Comparison of ENCODE assay signal across 26 mouse cellular contexts in genomic region chr2:73396828-73397325, GRCm38 (mm10). TPM values are rescaled to one million over a fixed set of nuclear protein-coding genes. Genes with fewer than 3 reads are reported as not detected.
A peak's percentile ranks its signal among the peaks of the same experiment; 100 is the strongest.
DNase-seq lines count a peak whose midpoint lies in the region; ATAC-seq and TF ChIP-seq lines count a peak whose summit lies in the region.
"Had no signal": no experiment of that assay in that cellular context is flagged by ENCODE, and none has a peak within 500 bp of the region (broad histone marks: within the 10 kb centered on the region; RNA-seq: fewer than 3 reads in every experiment).

No protein-coding gene starts in this region.

- no peak overlapping the region for H3K9ac ChIP-seq in lung, postnatal 0 days (replicated peaks; ENCODE audit: low read depth)
- no peak overlapping the region for H3K9ac ChIP-seq in forebrain, embryonic 14.5 days (ENCODE audit: low read length)
- H3K9ac ChIP-seq: embryonic facial prominence, embryonic 13.5 days; forebrain, embryonic 15.5 days; hindbrain, embryonic 14.5 days; limb, embryonic 12.5 days; liver, postnatal 0 days; midbrain, embryonic 12.5 days had no signal

- DNase-seq in lung, postnatal 0 days (ENCODE audit: low spot score), result peak; percentile 29
- no peak for DNase-seq in lung, adult 2 months
- peak; percentile 46 for DNase-seq in 416B (ENCODE audit: low read depth)
- DNase-seq in forebrain, embryonic 14.5 days (ENCODE audit: low spot score), result no peak
- DNase-seq in adrenal gland, postnatal 25 days, result no peak
- no peak for DNase-seq in layer of hippocampus, adult 9-11 months
- DNase-seq: cerebellum, adult 18-20 months; cerebellum, postnatal 14 days; embryo, embryonic 11 days; heart, adult 2 months; heart, postnatal 36 days; kidney, adult 18-20 months; layer of hippocampus, postnatal 36 days; liver, postnatal 0 days; right cerebral cortex, postnatal 25 days; spleen, adult 18-20 months had no signal

- no peak for TF ChIP-seq POLR2A in lung, adult 2 months (IDR thresholded peaks at IDR 0.05; ENCODE audit: borderline replicate concordance, extremely low read depth, low read depth, low read length)
- TF ChIP-seq POLR2A in bone marrow macrophage, adult 2 months (IDR thresholded peaks at IDR 0.05; ENCODE audit: borderline replicate concordance, low read depth, low read length), result no peak

- 73% methylated on average over 3 of the region's 3 CpGs for WGBS in lung, postnatal 0 days
- WGBS in lung, adult 2 months, result 73% methylated on average over 3 of the region's 3 CpGs
- 86% methylated on average over 3 of the region's 3 CpGs for WGBS in forebrain, embryonic 14.5 days

- TF ChIP-seq EP300 in lung, postnatal 0 days (IDR thresholded peaks at IDR 0.05), result no peak

- H3K36me3 ChIP-seq in lung, postnatal 0 days (ENCODE audit: insufficient read depth, low read length), result no peaks in the 10 kb centered on the region
- H3K36me3 ChIP-seq in forebrain, embryonic 14.5 days (ENCODE audit: control insufficient read depth, insufficient read depth, low read length), result no peaks in the 10 kb centered on the region
- H3K36me3 ChIP-seq: embryonic facial prominence, embryonic 13.5 days; forebrain, embryonic 15.5 days; limb, embryonic 12.5 days; midbrain, embryonic 12.5 days had no signal

- no peak overlapping the region for H3K4me2 ChIP-seq in lung, postnatal 0 days (replicated peaks; ENCODE audit: low read depth, low read length)
- H3K4me2 ChIP-seq in forebrain, embryonic 14.5 days (ENCODE audit: low read length), result no peak overlapping the region
- H3K4me2 ChIP-seq: embryonic facial prominence, embryonic 13.5 days; forebrain, embryonic 15.5 days; hindbrain, embryonic 14.5 days; limb, embryonic 12.5 days; liver, embryonic 11.5 days; midbrain, embryonic 12.5 days had no signal

- no peak for TF ChIP-seq CTCF in lung, postnatal 0 days (IDR thresholded peaks at IDR 0.05)
- no peak for TF ChIP-seq CTCF in lung, adult 2 months (IDR thresholded peaks at IDR 0.05; ENCODE audit: insufficient read depth, low read length)
- TF ChIP-seq CTCF in bone marrow macrophage, adult 2 months (IDR thresholded peaks at IDR 0.05; ENCODE audit: low read depth, low read length), result no peak

- no peak overlapping the region for H3K27ac ChIP-seq in lung, postnatal 0 days (ENCODE audit: low read length)
- peak overlapping the region; percentile 37; the same call in 1 of the 2 replicates for H3K27ac ChIP-seq in bone marrow macrophage, adult 2 months (ENCODE audit: insufficient read depth, low read depth, low read length)
- H3K27ac ChIP-seq in forebrain, embryonic 14.5 days (ENCODE audit: low read depth, low read length), result no peak overlapping the region
- H3K27ac ChIP-seq: embryonic facial prominence, embryonic 13.5 days; forebrain, embryonic 15.5 days; heart, adult 2 months; hindbrain, embryonic 14.5 days; kidney, postnatal 0 days; limb, embryonic 12.5 days; midbrain, embryonic 12.5 days had no signal

- no peaks in the 10 kb centered on the region for H3K9me3 ChIP-seq in lung, postnatal 0 days (ENCODE audit: low read length)
- H3K9me3 ChIP-seq in forebrain, embryonic 14.5 days (replicated peaks; ENCODE audit: control insufficient read depth, low read length), result no peaks in the 10 kb centered on the region
- H3K9me3 ChIP-seq: embryonic facial prominence, embryonic 13.5 days; forebrain, embryonic 15.5 days; limb, embryonic 12.5 days; midbrain, embryonic 12.5 days had no signal

- no peak for ATAC-seq in lung, postnatal 0 days
- peak; percentile 70 for ATAC-seq in megakaryocyte, adult 5-6 weeks (ENCODE audit: poor library complexity, severe bottlenecking)
- no peak for ATAC-seq in forebrain, embryonic 14.5 days
- ATAC-seq: forebrain, embryonic 15.5 days; inflammation-experienced regulatory T-cells, adult 6 months; liver, postnatal 0 days had no signal

- no peaks in the 10 kb centered on the region for H3K27me3 ChIP-seq in lung, postnatal 0 days (replicated peaks; ENCODE audit: insufficient read depth, low read length)
- no peaks in the 10 kb centered on the region for H3K27me3 ChIP-seq in forebrain, embryonic 14.5 days (replicated peaks; ENCODE audit: control insufficient read depth, insufficient read depth, low read length)
- H3K27me3 ChIP-seq: embryonic facial prominence, embryonic 13.5 days; forebrain, embryonic 15.5 days; midbrain, embryonic 12.5 days had no signal

- H3K4me1 ChIP-seq in lung, postnatal 0 days (ENCODE audit: insufficient read depth, low read depth, low read length), result no peaks in the 10 kb centered on the region
- H3K4me1 ChIP-seq in lung, adult 2 months (ENCODE audit: control insufficient read depth, insufficient read depth, low read length), result no peaks in the 10 kb centered on the region
- H3K4me1 ChIP-seq in bone marrow macrophage, adult 2 months (ENCODE audit: control insufficient read depth, insufficient read depth, low read length), result peaks cover 22% of the 10 kb centered on the region
- no peaks in the 10 kb centered on the region for H3K4me1 ChIP-seq in forebrain, embryonic 14.5 days (ENCODE audit: control insufficient read depth, insufficient read depth, low read length)
- H3K4me1 ChIP-seq: forebrain, embryonic 15.5 days; midbrain, embryonic 12.5 days had no signal

- no peak overlapping the region for H3K4me3 ChIP-seq in lung, postnatal 0 days (ENCODE audit: low read depth, low read length)
- H3K4me3 ChIP-seq in lung, adult 2 months (replicated peaks; ENCODE audit: extremely low read depth, low read depth, low read length), result no peak overlapping the region
- peak overlapping the region; percentile 15; the same call in 1 of the 2 replicates for H3K4me3 ChIP-seq in bone marrow macrophage, adult 2 months (ENCODE audit: insufficient read depth, low read length)
- no peak overlapping the region for H3K4me3 ChIP-seq in forebrain, embryonic 14.5 days (ENCODE audit: low read depth, low read length)
- H3K4me3 ChIP-seq: embryonic facial prominence, embryonic 13.5 days; forebrain, embryonic 15.5 days; heart, adult 2 months; limb, embryonic 12.5 days; midbrain, embryonic 12.5 days had no signal

RNA-seq across cellular contexts. Expression of gene Gpr155, which starts 10.5 kb away (rescaled TPM):
- 6.3 and 8.1 TPM in 2 replicates for polyA plus RNA-seq in lung, postnatal 0 days (2015; fragmentation: Nextera tagmentation; extraction: Ambion mirVana)
- polyA plus RNA-seq in lung, adult 2 months (2012; rRNA removed), result 16.4 and 20.8 TPM in 2 replicates
- 30.8 TPM in 2 replicates for polyA plus RNA-seq in bone marrow macrophage, adult 2 months (2012; ENCODE audit: insufficient read depth, insufficient read length, missing spikeins)
- 3.2 and 6.0 TPM in 2 replicates for total RNA-seq in megakaryocyte, adult 5-6 weeks (2015)
- 2.5 and 6.3 TPM in 2 replicates for total RNA-seq in megakaryocyte, adult 5-6 weeks (2017)
- 9.1 and 9.4 TPM in 2 replicates for polyA plus RNA-seq in forebrain, embryonic 14.5 days (2014; fragmentation: Nextera tagmentation; extraction: Ambion mirVana)
- total RNA-seq in adrenal gland, postnatal 25 days (2021), result 5.7 and 8.3 TPM in 2 replicates

Comparison
In these comparisons a context has a peak if more than half of its experiments do, and no peak if none do; other contexts are left out.
1. DNase-seq: peak in lung, postnatal 0 days (single experiment) and 416B (single experiment); none in lung, adult 2 months (single experiment), forebrain, embryonic 14.5 days (single experiment), adrenal gland, postnatal 25 days (single experiment) and layer of hippocampus, adult 9-11 months (single experiment).